Mouse (Mus musculus): ENCODE results near the gene Sik1.

GRCm38 (mm10) chr17:31850457-31850980, 5.1 kb downstream of the Sik1 start:
- TF ChIP-seq CTCF (conservative IDR thresholded peaks at IDR 0.05; ENCODE audit: insufficient read depth, insufficient read length, low read depth, low read length) (no peak), POLR2A (IDR thresholded peaks at IDR 0.05; ENCODE audit: low read depth, low read length) (no peak)
